Mouse (Mus musculus) C2C12 (cell line): ENCODE measurements around the gene Cdhr1.

Experiments
- CEBPB ChIP-seq: IDR thresholded peaks from one replicate; pipeline ENCODE4 v1.6.1; 2011; ENCODE audit warnings: low read depth, mild to moderate bottlenecking, control low read depth, moderate library complexity
- CTCF ChIP-seq: IDR thresholded peaks from one replicate; pipeline ENCODE4 v1.5.1; 2011; ENCODE audit not compliant: control insufficient read depth, insufficient read depth, insufficient read length
- FOSL1 ChIP-seq: IDR thresholded peaks from one replicate; pipeline ENCODE4 v1.8.0; 2011; ENCODE audit warnings: mild to moderate bottlenecking, low read length; ENCODE audit not compliant: poor library complexity, insufficient read depth, severe bottlenecking
- MAX ChIP-seq: IDR thresholded peaks from one replicate; pipeline ENCODE4 v1.6.1; 2011; ENCODE audit warnings: mild to moderate bottlenecking, control low read depth
- MYOD1 ChIP-seq: IDR thresholded peaks from one replicate; pipeline ENCODE4 v1.6.1; 2011; ENCODE audit warnings: low read depth; ENCODE audit not compliant: control insufficient read depth, insufficient read length
- MYOG ChIP-seq: IDR thresholded peaks from one replicate; pipeline ENCODE4 v1.6.1; 2011; ENCODE audit not compliant: control insufficient read depth, insufficient read length; ENCODE audit errors: extremely low read depth
- USF1 ChIP-seq: IDR thresholded peaks from one replicate; pipeline ENCODE4 v1.6.1; 2011; ENCODE audit warnings: low read depth, mild to moderate bottlenecking, control low read depth, moderate library complexity

GRCm38 (mm10) chr14:37032481-37033104, 65.6 kb downstream of the Cdhr1 start:
- TF ChIP-seq CTCF (no peak), USF1 (no peak), FOSL1 (no peak), MYOD1 (peak; percentile 67), MYOG (no peak), MAX (no peak), CEBPB (no peak)
